Mouse (Mus musculus) brain, embryonic 14.5 days (tissue): ENCODE data around the gene 9230102O04Rik. TPM values are rescaled to one million over a fixed set of nuclear protein-coding genes. Genes with fewer than 3 reads are reported as not detected.
A peak's percentile ranks its signal among the peaks of the same experiment; 100 is the strongest.

Experiments used
- DNase-seq: peaks from one replicate; pipeline ENCODE4 v3.0.0-alpha.2; 2011; ENCODE audit warnings: low read depth
- CTCF ChIP-seq: fragments of 200-500 bp; IDR thresholded peaks from 2 replicates; pipeline ENCODE4 v1.5.1; 2012; ENCODE audit warnings: inconsistent platforms, mild to moderate bottlenecking, moderate library complexity, borderline replicate concordance; ENCODE audit not compliant: insufficient read depth, insufficient read length; ENCODE audit errors: extremely low read depth
- POLR2A ChIP-seq: fragments of 200-500 bp; IDR thresholded peaks from 2 replicates; pipeline ENCODE4 v1.6.1; 2012; ENCODE audit warnings: mild to moderate bottlenecking, inconsistent platforms, borderline replicate concordance; ENCODE audit not compliant: poor library complexity, insufficient read depth, insufficient read length, severe bottlenecking; ENCODE audit errors: extremely low read depth
- polyA plus RNA-seq: library from polyadenylated mRNA; depleted of rRNA; stranded (reverse); fragments of >200 nt; gene quantifications from 2 replicates; pipeline ENCODE4 v1.2.3, GENCODE M21; 2012

9230102O04Rik gene
- polyA plus RNA-seq, 1 experiment = 1.3 TPM

DNA sequence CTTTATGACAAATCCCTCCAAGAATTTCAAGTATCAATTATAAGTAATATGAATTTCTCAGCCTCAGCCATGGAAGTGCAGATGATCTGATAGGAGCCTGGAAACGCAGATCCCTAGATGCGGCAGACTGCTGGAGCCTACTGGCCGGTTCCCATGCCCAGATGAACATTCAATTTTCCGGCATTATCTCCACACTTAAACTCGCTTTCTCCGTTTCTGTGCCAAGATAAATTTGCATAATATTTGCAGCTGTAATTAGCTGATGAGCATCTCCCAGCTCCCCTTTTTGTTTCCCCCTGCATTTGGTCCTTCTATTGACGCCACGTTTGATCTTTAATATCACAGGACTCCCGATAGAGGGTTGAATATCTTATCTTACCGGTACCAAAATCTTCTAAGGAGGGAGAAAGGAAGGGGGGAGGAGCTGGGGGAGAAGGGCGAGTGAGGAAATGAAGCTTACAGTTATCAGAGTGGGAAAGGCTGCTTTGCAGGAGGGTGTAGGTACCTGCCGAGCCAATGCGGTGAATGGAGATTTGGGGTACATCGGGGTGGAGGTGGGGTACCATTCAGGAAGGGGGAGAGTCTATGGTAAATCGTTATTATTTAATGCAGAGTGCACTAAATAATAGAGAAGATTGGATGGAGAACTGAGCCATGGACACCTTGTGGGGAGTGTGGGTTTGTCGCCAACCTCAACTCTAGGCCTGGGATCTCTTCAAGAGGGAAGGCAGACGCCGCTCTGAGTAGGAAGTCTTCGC, 5.7 kb upstream of the 9230102O04Rik start:
- TF ChIP-seq POLR2A = no peak
- no peak for TF ChIP-seq CTCF
- peak; percentile 60 for DNase-seq

GRCm38 (mm10) chr2:9893272-9893953, 4.1 kb upstream of the 9230102O04Rik start:
- DNase-seq = peak; percentile 51
- TF ChIP-seq POLR2A (no peak), CTCF (no peak)

GRCm38 (mm10) chr2:9892541-9892940, 3.2 kb upstream of the 9230102O04Rik start:
- peak; percentile 57 for DNase-seq
- TF ChIP-seq POLR2A = no peak
- no peak for TF ChIP-seq CTCF

DNA sequence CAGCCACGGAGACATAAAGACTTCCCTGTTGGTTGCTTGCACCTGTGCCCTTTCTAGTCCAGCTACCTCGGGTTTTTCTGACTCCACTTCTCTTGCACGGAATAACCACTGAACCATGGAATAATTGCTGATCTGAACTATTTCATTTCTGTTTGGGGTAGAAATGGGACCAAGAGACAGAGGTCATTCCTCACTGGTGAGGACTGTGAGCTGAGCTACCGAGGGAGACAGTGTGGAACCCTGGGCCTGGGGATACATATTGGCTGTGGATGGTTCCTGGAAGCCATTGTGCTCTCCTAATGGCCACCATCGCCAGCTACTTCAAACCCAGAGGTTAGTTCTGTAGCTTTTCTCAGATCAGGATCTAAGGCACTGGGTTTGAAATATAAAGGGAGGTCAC, 1.6 kb upstream of the 9230102O04Rik start:
- DNase-seq = peak; percentile 3
- TF ChIP-seq POLR2A = no peak
- TF ChIP-seq CTCF = no peak

DNA sequence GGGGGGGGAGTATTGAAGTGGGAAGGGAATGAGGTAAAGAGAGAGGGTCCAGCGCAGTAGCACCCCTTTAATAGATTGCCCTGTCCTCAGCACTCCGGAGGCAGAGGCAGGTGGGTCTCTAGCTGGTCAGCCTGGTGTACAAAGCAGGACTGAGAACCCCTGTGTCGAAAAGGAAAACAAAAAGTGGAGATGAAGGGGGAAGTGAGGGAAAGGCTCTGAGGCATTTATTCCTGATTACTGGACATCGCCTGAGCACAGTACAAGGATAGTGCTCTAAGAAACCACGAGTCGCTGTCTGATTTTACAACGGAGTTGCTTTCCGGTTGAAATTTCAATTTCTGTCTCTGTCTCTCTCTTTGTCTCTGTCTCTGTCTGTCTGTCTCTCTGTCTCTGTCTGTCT, 911 bp upstream of the 9230102O04Rik start:
- no peak for DNase-seq
- TF ChIP-seq CTCF (no peak), POLR2A (no peak)

- TF ChIP-seq POLR2A = no peak
- DNase-seq = no peak
Measured at GRCm38 (mm10) chr2:9889651-9890183, 377 bp upstream of the 9230102O04Rik start, which contains the start of gene Gata3. TSS of gene Gata3 (minus strand) at chr2:9890034.

DNA sequence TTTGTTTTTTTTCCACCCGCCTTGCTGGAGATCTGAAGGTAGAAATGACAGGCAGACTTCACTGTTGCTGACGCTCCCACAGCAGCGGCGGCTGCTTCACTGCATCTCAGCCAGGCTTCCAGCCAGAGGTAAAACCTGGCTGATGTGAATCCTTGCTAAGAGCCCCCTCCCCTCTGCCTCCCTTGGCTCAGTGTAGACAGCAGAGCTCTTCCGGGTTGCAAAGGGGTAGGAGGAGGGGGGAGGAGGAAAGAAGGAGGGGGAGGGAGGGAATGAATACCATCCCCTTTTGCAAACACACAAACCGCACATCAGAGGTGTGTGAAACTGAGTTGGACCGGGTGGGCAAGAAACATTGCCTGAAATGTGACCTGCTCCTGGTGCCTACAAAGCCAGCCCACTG, 1.7 kb downstream of the 9230102O04Rik start:
- TF ChIP-seq CTCF = no peak
- no peak for TF ChIP-seq POLR2A
- peak; percentile 67 for DNase-seq

- TF ChIP-seq POLR2A (no peak), CTCF (no peak)
- peak; percentile 9 for DNase-seq
Measured at GRCm38 (mm10) chr2:9886921-9887610, 2.3 kb downstream of the 9230102O04Rik start.

- TF ChIP-seq CTCF = no peak
- TF ChIP-seq POLR2A = no peak
Measured at GRCm38 (mm10) chr2:9886031-9886430, 3.3 kb downstream of the 9230102O04Rik start.

DNA sequence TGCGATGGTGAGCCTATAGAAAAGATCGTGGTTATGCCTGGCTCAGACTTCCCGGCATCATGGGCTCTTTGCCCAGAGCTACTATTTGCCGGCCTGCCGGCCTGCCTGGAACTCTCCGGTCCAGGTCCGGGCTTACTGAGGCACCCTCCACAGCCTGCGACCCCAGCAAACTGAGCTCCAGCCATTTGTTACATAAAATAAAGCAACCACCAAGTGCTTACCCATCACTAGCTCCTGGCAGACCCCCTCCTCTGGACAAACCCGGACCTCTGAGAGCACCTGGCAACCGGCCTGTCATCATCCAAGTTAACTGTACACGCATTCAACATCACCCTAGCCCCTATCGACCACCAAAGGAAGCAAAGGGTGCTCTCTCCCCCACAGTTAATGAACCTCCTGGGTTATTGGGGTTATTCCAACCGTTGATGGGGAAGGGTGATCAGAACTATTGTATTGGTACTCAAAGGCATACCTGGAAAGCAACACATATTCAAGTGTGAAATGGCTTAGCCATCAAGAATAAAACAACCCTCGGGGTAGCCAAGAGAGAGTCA, 4.0 kb downstream of the 9230102O04Rik start:
- TF ChIP-seq POLR2A = no peak
- DNase-seq = no peak

More at GRCm38 (mm10) chr2:9886031-9886430, 3.3 kb downstream of the 9230102O04Rik start:
- peak; percentile 12 for DNase-seq
